1 mouse cellular context compared by ENCODE assay signal in the genomic region with DNA sequence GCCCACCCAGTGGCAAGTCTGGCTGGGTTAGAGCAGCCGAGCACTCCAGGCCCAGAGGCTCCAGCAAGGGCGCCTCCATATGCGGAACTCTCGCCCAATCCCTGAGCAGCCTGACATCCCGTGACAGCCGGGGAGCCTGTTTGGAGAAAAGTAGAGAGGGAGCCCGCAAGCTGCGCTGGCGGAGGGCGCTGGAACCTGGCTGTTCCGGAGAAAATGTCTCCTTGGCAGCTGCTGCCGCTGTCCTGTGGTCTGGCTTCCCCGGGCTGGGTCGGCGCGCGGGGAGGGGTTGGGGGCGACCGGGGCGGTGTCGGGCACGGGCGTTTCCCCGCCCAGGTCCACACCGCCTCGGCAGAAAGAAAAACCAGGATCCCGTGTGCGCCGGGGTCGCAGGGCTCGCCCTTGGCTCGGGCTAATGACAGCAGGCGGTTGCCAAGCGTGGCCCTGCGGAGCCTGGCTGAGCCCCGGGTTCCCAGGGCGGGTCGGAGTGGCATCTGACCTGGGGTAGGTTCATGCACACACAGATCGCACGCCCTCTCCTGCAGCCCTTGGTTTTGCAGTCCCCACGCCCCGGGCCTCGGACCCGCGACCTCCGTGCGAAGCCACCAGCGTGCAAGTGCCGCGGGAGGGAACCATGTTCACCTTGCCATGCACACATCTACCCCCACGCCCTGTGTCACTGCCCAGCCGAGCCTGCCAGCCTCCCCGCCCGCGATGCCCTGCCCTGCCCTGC.
TF ChIP-seq lines count a peak whose summit lies in the region.

No protein-coding gene starts in this region.

TF ChIP-seq in myocyte, 11 proteins besides CTCF, POLR2A, EP300 and RAD21 (continued from another document):
- no peak for TF ChIP-seq TCF12 (IDR thresholded peaks at IDR 0.05; ENCODE audit: insufficient read depth, poor library complexity, severe bottlenecking)
